Mouse (Mus musculus): ENCODE results near the gene Chordc1.
"Not testable (repeated sequence)": the region's sequence is repeated elsewhere in the genome, so short reads cannot be mapped to it uniquely, and the experiment has no call there.

Chordc1 gene

GRCm38 (mm10) chr9:18291571-18292429 lies at the start of gene Chordc1:
Gene Chordc1, plus strand, starts transcription at chr9:18292125.
- in situ Hi-C loops (cut with MboI; ENCODE audit: unreplicated experiment in 2 of 2) = no loop called here

GRCm38 (mm10) chr9:18275901-18276300 lies 16.0 kb upstream of the Chordc1 start:
- in situ Hi-C loops (cut with MboI; ENCODE audit: unreplicated experiment in 2 of 2) = no loop called here

GRCm38 (mm10) chr9:18276844-18277243 lies 15.1 kb upstream of the Chordc1 start:
- in situ Hi-C loops (cut with MboI; ENCODE audit: unreplicated experiment in 2 of 2) = no loop called here

GRCm38 (mm10) chr9:18277497-18277896 lies 14.4 kb upstream of the Chordc1 start:
- in situ Hi-C loops (cut with MboI; ENCODE audit: unreplicated experiment in 2 of 2) = no loop called here

GRCm38 (mm10) chr9:18278693-18279092 lies 13.2 kb upstream of the Chordc1 start:
- in situ Hi-C loops (cut with MboI; ENCODE audit: unreplicated experiment in 2 of 2) = not testable (repeated sequence)

GRCm38 (mm10) chr9:18292443-18292922 lies 558 bp downstream of the Chordc1 start:
- in situ Hi-C loops (cut with MboI; ENCODE audit: unreplicated experiment in 2 of 2) = no loop called here

- in situ Hi-C loops (cut with MboI; ENCODE audit: unreplicated experiment in 2 of 2) = no loop called here
These were observed 1.3 kb downstream of the Chordc1 start for GRCm38 (mm10) chr9:18293026-18293781.

- in situ Hi-C loops (cut with MboI; ENCODE audit: unreplicated experiment in 2 of 2) = no loop called here
These were observed 6.4 kb downstream of the Chordc1 start for GRCm38 (mm10) chr9:18298301-18298700.

- in situ Hi-C loops (cut with MboI; ENCODE audit: unreplicated experiment in 2 of 2) = loop anchor here in 1 of 2 experiments (25.0 kb wide), 1 partner anchor 1292 kb away; the partner anchor contains the start of gene Zfp317
These were observed 28.1 kb downstream of the Chordc1 start for GRCm38 (mm10) chr9:18319990-18320389.
